Mouse (Mus musculus) limb, embryonic 15.5 days (tissue): ENCODE measurements around the gene Ctdspl. TPM values are rescaled to one million over a fixed set of nuclear protein-coding genes. Genes with fewer than 3 reads are reported as not detected.
A peak's percentile ranks its signal among the peaks of the same experiment; 100 is the strongest.

Source experiments
- ATAC-seq: fragments of 200-750 bp; cut with Nextera tagmentation; 2 replicates; pipeline ENCODE4 v1.8.0; 2017; ENCODE audit warnings: low read depth, moderate TSS enrichment; ENCODE audit not compliant: insufficient number of reproducible peaks, low FRiP score, low TSS enrichment
- H3K27ac ChIP-seq: fragments of 300-500 bp; sonication (generic); 2 replicates; pipeline ENCODE4 v1.5.1; 2015; ENCODE audit warnings: moderate library complexity, mild to moderate bottlenecking, inconsistent platforms
- H3K27me3 ChIP-seq: fragments of 300-500 bp; sonication (generic); 2 replicates; pipeline ENCODE4 v1.6.1; 2015; ENCODE audit warnings: inconsistent platforms
- H3K36me3 ChIP-seq: fragments of 300-500 bp; sonication (generic); 2 replicates; pipeline ENCODE4 v1.6.1; 2015; ENCODE audit warnings: inconsistent platforms
- H3K4me1 ChIP-seq: fragments of 300-500 bp; sonication (generic); 2 replicates; pipeline ENCODE4 v1.6.1; 2015; ENCODE audit warnings: inconsistent platforms
- H3K4me2 ChIP-seq: fragments of 300-500 bp; sonication (generic); 2 replicates; pipeline ENCODE4 v1.6.1; 2015; ENCODE audit warnings: mild to moderate bottlenecking, inconsistent platforms
- H3K4me3 ChIP-seq: fragments of 300-500 bp; sonication (generic); 2 replicates; pipeline ENCODE4 v1.5.1; 2015; ENCODE audit warnings: mild to moderate bottlenecking, inconsistent platforms
- H3K9ac ChIP-seq: fragments of 300-500 bp; sonication (generic); 2 replicates; pipeline ENCODE4 v1.6.1; 2015; ENCODE audit warnings: inconsistent platforms
- H3K9me3 ChIP-seq: fragments of 300-500 bp; sonication (generic); 2 replicates; pipeline ENCODE4 v1.6.1; 2016; ENCODE audit warnings: inconsistent platforms
- WGBS: fragments of 180-500 bp; shearing (Covaris S2); methylation state at CpG from one replicate; pipeline ENCODE4 v1.1.7; 2015; 5-methylcytosine and 5-hydroxymethylcytosine counted together
- polyA plus RNA-seq: library from polyadenylated mRNA; unstranded; fragments of >200 nt; fragmentation: Nextera tagmentation; extraction: Ambion mirVana; gene quantifications from 2 replicates; pipeline ENCODE4 v1.2.1, GENCODE M21; 2015

The Ctdspl gene
- polyA plus RNA-seq, 1 experiment from 2014 or later = 19.2 TPM

DNA sequence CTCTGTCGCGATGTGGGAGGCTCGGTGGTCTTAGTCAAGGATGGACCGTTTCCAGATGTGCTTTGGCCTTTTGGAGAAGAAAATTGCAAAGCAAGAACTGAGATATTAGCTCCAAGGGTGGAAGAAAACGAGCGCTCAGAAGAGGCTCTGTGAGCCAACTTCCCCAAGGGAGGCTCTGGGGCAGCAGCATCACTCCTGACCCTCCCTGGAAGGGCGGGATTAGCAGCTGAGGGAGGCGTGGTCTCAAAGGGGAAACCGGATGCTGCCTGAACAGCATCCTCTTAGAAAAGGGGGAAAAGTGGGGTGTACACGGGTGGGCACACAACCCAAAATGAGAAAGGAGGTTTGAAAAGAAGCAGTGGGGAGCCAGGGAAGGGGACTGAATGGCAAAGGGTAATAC is 23.8 kb downstream of the Ctdspl start:
- Histone ChIP-seq H3K9ac (no peak overlapping the region), H3K4me1 (peaks cover 10% of the 10 kb centered on the region; the same call in 1 of the 2 replicates), H3K27ac (no peak overlapping the region), H3K4me2 (no peak overlapping the region), H3K9me3 (no peaks in the 10 kb centered on the region), H3K27me3 (no peaks in the 10 kb centered on the region), H3K4me3 (no peak overlapping the region), H3K36me3 (no peaks in the 10 kb centered on the region; the same call in 1 of the 2 replicates)
- no peak for ATAC-seq
- 60% methylated on average over 10 of the region's 10 CpGs for WGBS

DNA sequence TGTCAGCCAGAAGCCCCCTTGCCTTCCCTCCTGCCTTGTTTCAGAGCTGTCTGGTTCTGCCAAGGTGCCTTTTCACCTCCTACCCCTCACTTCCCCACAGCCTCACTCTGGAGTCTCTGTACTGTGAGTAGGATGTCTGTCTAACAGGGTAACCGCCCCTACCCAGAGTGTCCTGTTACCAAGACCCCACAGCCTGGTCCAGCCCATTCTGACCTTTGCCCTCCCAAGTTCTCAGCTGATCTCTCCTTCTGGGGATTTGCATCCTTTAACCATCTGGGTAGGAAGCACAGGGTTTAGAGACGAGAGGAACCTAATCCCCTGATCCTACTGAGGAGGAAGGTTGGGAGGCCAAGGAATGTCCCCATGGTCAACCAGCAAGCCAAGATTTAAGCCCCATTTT is 24.5 kb downstream of the Ctdspl start:
- H3K4me2 ChIP-seq = no peak overlapping the region
- ATAC-seq = no peak
- H3K27ac ChIP-seq = no peak overlapping the region
- peaks cover 10% of the 10 kb centered on the region; the same call in 1 of the 2 replicates for H3K4me1 ChIP-seq
- H3K9me3 ChIP-seq = no peaks in the 10 kb centered on the region
- no peak overlapping the region for H3K4me3 ChIP-seq
- no peak overlapping the region for H3K9ac ChIP-seq
- WGBS = 71% methylated on average over 2 of the region's 2 CpGs
- no peaks in the 10 kb centered on the region for H3K27me3 ChIP-seq
- no peaks in the 10 kb centered on the region; the same call in 1 of the 2 replicates for H3K36me3 ChIP-seq

DNA sequence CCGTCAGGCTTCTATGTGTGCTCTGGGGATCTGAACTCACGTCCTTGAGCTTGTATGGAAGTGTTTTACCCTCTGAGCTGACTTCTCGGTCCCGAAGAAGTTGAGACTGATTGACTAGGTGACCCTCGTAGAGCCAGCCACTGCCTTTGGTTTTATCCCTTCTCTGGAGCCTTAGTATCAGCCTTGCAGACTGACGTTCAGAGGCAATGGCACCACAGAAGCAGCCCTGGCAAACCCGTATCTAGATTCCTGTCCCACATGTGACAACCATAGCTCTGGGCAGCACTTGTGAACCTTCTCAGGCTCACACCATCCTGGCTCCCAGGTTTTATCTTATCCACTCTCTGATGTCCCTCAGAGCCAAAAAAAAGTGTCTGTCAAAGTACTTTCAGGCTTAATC is 25.1 kb downstream of the Ctdspl start:
- H3K4me2 ChIP-seq = no peak overlapping the region
- no peak overlapping the region for H3K9ac ChIP-seq
- H3K9me3 ChIP-seq = no peaks in the 10 kb centered on the region
- H3K4me1 ChIP-seq = peaks cover 10% of the 10 kb centered on the region; the same call in 1 of the 2 replicates
- ATAC-seq = no peak
- H3K27me3 ChIP-seq = no peaks in the 10 kb centered on the region
- H3K4me3 ChIP-seq = no peak overlapping the region
- no peak overlapping the region for H3K27ac ChIP-seq
- WGBS = 90% methylated on average over 7 of the region's 7 CpGs
- H3K36me3 ChIP-seq = no peaks in the 10 kb centered on the region; the same call in 1 of the 2 replicates

DNA sequence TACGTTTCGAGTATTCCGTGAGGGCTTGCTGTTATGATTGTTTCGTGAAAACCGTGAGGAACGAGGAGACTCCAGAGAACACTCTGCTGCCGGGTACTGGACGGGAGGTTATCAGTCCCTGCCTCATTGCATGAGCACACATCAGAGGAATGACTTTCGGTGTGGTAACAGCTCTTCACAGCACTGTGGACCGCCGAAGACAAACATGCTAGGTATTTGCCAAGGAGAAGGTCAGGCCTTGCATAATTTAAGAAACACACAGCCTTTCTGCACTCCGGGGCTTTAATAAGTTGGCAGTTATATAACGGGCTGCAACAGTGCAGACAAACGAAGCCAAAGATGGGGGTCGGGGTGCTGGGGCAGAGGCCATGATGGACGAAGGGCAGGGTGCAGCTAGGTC is 25.9 kb downstream of the Ctdspl start:
- Histone ChIP-seq H3K4me2 (no peak overlapping the region), H3K27ac (no peak overlapping the region), H3K9me3 (no peaks in the 10 kb centered on the region), H3K9ac (no peak overlapping the region), H3K36me3 (peaks cover 4% of the 10 kb centered on the region; the same call in 1 of the 2 replicates), H3K4me3 (no peak overlapping the region), H3K27me3 (no peaks in the 10 kb centered on the region), H3K4me1 (peaks cover 10% of the 10 kb centered on the region; the same call in 1 of the 2 replicates)
- no peak for ATAC-seq
- WGBS = 77% methylated on average over 16 of the region's 16 CpGs

DNA sequence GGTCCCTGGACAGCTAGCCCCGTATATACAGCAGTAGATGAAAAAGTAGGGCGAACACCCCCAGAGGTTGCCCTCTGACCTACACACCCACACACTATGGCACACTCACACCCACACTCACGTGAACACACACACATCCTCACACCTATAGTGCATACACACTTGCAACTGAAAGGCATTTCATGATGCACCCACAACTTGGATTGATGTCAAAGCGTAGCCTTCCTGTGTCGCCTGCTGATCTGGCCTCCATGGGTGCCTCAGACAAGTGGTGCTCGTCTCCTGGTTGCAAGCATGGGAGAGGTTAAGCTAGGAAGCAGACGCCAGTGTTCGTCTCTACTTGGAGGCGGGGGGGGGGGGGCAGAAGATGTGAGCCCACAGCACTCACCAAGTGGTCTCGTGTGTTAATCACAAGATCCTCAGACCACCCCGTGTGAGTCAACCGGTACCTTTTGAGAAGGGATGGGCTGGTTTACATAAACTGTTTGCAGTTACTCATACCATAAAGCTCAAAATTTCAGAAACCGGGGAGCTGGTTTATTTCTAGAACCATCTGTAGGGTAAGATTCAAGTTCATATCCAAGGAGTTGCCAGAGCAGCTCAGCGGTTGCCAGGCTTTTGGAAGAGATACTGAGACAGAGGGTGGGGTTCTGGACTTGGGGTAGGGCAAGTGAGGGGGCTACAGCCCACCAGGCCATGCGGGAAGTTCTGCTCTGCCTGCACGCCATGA is 27.4 kb downstream of the Ctdspl start:
- Histone ChIP-seq H3K36me3 (peaks cover 4% of the 10 kb centered on the region; the same call in 1 of the 2 replicates), H3K27ac (no peak overlapping the region), H3K4me1 (peaks cover 10% of the 10 kb centered on the region; the same call in 1 of the 2 replicates), H3K4me2 (no peak overlapping the region), H3K9me3 (no peaks in the 10 kb centered on the region), H3K27me3 (no peaks in the 10 kb centered on the region), H3K9ac (no peak overlapping the region), H3K4me3 (no peak overlapping the region)
- no peak for ATAC-seq
- 92% methylated on average over 16 of the region's 16 CpGs for WGBS

DNA sequence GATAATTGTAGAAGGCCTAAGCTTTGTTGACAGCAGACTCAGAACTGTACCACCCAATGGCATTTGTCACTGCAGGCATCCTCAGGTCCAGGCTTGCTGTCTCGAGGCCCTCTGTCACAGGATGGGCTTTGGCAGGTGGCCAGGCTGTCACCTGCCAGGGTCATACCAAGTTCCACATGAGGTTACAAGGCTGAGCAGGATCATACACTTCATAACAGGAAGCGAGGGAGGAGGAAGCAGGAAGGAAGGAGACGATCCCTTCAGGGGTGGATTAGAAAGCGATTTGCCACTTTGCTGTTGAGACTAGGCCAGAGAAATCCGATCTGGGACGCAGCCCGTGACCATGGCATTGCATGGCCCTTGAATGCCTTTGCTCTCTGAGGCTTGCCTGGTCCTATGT is 32.5 kb downstream of the Ctdspl start:
- no peak overlapping the region for H3K9ac ChIP-seq
- H3K36me3 ChIP-seq = peaks cover 9% of the 10 kb centered on the region; the same call in 1 of the 2 replicates
- no peak overlapping the region for H3K4me3 ChIP-seq
- no peak for ATAC-seq
- H3K4me2 ChIP-seq = no peak overlapping the region
- WGBS = 42% methylated on average over 7 of the region's 7 CpGs
- H3K27me3 ChIP-seq = no peaks in the 10 kb centered on the region
- peaks cover 21% of the 10 kb centered on the region for H3K4me1 ChIP-seq
- H3K9me3 ChIP-seq = no peaks in the 10 kb centered on the region
- no peak overlapping the region; the same call in 1 of the 2 replicates for H3K27ac ChIP-seq

DNA sequence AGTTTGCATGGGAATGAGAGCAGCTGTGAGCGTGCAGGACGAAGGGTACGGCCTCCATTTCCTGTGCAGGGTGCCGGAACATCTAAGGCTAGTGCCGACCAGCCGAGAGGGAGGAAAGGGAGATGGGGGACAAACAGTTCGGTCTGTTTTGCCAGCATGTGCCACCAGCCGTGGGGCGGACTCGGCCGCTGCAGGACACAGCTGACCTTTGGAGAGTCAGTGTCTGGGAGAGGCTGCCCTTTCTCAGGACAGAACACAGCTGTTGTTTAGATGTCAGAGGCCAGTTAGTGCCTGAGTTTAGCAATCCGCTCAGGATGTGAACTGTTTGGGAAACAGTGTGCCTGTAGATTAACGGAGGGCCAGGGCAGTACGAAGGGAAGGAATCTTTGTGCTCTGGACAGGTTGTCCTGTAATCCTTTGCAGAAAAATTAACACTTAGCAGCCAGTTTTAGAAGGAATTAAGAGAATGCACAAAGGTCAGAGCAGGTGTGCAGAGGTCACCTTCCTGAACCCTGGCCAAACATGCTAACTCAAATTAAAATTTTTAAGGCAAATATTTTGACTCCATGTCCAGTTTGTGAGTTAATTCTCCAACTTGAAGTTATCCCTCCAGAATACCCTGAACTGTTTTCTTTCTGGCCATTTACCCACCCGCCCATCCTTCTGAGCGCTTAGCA is 34.3 kb downstream of the Ctdspl start:
- H3K9me3 ChIP-seq = no peaks in the 10 kb centered on the region
- H3K27me3 ChIP-seq = no peaks in the 10 kb centered on the region
- no peak overlapping the region for H3K4me2 ChIP-seq
- peaks cover 12% of the 10 kb centered on the region; the same call in 1 of the 2 replicates for H3K36me3 ChIP-seq
- H3K27ac ChIP-seq = no peak overlapping the region
- peaks cover 33% of the 10 kb centered on the region for H3K4me1 ChIP-seq
- ATAC-seq = no peak
- H3K4me3 ChIP-seq = no peak overlapping the region
- 35% methylated on average over 16 of the region's 16 CpGs for WGBS
- H3K9ac ChIP-seq = no peak overlapping the region

DNA sequence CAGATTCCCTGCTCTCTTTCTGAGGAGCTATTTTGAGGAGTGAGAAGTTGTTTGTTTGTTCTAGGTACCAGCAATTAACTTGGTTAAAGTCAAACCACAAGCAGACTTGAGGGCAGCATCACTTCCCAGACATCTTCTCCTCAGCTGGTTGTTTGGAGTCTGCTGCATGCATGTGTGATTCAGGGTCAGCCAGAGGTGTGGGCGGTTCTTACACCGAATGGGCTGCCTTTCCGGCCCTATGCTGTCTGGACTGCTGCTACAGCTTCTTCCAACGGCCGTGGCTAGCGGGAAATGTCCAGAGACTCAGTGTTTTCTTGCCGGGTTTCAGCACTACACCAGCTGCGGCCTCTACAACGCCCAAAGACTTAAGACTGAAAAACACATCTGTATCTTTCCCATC is 36.9 kb downstream of the Ctdspl start:
- ATAC-seq = no peak
- peaks cover 8% of the 10 kb centered on the region for H3K36me3 ChIP-seq
- peaks cover 33% of the 10 kb centered on the region for H3K4me1 ChIP-seq
- peak overlapping the region; percentile 47; the same call in 1 of the 2 replicates for H3K27ac ChIP-seq
- no peaks in the 10 kb centered on the region for H3K9me3 ChIP-seq
- H3K4me2 ChIP-seq = no peak overlapping the region
- no peak overlapping the region for H3K9ac ChIP-seq
- H3K27me3 ChIP-seq = no peaks in the 10 kb centered on the region
- 78% methylated on average over 9 of the region's 9 CpGs for WGBS
- no peak overlapping the region for H3K4me3 ChIP-seq

DNA sequence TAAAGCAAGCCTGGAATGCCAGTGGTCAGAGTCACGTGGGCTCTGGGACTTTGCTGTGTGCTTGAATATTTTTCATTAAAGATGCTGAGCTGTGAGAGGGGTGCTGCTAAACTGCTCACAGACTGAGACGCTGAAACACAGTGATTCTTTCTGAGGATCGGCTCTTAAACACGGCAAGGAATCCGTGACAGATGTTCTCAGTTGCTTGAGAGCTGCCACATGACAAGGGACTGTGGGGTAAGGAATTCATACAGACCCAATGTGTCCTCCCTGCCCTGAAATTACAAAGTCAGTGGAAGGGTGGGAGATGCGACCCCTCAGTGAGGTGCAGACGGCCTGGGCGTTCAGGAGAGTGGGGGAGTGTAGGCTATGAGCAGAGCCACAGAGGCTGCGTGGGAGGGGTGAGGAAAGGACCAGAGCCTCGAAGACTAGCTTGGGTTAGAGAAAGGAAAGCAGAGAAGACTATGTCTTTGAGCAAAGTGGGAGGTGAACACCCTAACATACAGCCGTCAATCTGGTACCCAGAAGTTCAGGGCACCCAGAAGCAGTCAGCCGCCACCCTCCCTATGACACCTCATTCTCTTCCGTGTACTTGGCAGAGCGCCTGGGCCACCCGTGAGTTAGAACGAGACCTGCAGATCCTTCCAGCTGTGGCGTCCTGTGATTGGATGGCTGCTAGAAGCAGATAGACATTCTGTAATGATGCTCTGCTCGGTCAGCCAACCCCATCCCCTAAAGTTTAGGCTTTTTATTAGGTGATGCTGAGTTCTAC is 38.2 kb downstream of the Ctdspl start:
- 37% methylated on average over 18 of the region's 18 CpGs for WGBS
- H3K4me2 ChIP-seq = no peak overlapping the region
- peaks cover 5% of the 10 kb centered on the region for H3K36me3 ChIP-seq
- peaks cover 28% of the 10 kb centered on the region for H3K4me1 ChIP-seq
- H3K9me3 ChIP-seq = no peaks in the 10 kb centered on the region
- H3K9ac ChIP-seq = no peak overlapping the region
- peak; percentile 26; the same call in 1 of the 2 replicates for ATAC-seq
- no peak overlapping the region for H3K4me3 ChIP-seq
- peak overlapping the region; percentile 17; the same call in 1 of the 2 replicates for H3K27ac ChIP-seq
- no peaks in the 10 kb centered on the region for H3K27me3 ChIP-seq

DNA sequence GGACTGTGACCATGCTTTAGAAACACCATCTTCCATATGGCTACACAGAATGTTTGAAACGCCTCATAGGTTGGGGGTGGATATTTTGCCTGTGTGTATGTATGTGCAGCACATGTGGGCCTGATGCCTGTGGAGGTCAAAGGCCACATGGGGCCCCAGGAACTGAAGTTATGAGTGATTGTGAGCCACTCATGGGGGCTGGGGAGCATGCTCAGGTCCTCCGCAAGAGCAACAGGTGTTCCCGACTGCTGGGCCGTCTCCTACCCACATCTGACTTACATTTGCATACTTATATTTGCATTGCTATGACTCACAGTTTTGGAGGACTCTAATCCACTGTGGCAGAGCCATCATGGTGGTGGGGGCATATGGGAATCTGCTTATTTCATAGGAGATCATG is 43.6 kb downstream of the Ctdspl start:
- no peak overlapping the region for H3K4me2 ChIP-seq
- peaks cover 17% of the 10 kb centered on the region for H3K36me3 ChIP-seq
- no peaks in the 10 kb centered on the region for H3K9me3 ChIP-seq
- peaks cover 29% of the 10 kb centered on the region for H3K4me1 ChIP-seq
- H3K27me3 ChIP-seq = no peaks in the 10 kb centered on the region
- no peak overlapping the region for H3K4me3 ChIP-seq
- ATAC-seq = no peak
- 71% methylated on average over 4 of the region's 4 CpGs for WGBS
- H3K9ac ChIP-seq = no peak overlapping the region
- H3K27ac ChIP-seq = no peak overlapping the region

DNA sequence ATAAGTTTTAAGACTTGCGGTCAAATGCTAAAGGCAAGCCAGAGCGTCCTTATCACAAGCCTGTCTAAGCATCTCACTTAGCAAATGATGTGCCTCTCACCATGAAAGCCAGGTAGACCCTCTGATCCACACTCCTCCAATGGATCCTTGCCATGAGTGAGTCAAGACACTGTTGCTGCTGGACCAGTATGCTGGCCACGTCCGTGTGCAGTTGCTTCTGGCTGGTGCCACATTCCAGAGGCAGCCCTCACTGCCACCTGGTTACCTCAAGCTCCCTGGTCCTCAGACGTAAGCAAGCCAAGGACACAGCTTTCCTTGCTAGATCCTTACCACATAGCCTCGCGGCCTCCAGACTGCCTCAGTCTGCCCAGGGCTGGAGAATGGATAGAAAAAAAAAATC is 46.8 kb downstream of the Ctdspl start:
- Histone ChIP-seq H3K4me3 (no peak overlapping the region), H3K27me3 (no peaks in the 10 kb centered on the region), H3K9ac (no peak overlapping the region), H3K4me1 (peaks cover 53% of the 10 kb centered on the region), H3K36me3 (peaks cover 14% of the 10 kb centered on the region), H3K9me3 (no peaks in the 10 kb centered on the region), H3K4me2 (no peak overlapping the region), H3K27ac (peak overlapping the region; percentile 50; the same call in 1 of the 2 replicates)
- ATAC-seq = no peak
- 78% methylated on average over 7 of the region's 7 CpGs for WGBS
